Mouse (Mus musculus) ES-Bruce4 (cell line): ENCODE measurements around the gene Arhgap24. TPM values are rescaled to one million over a fixed set of nuclear protein-coding genes. Genes with fewer than 3 reads are reported as not detected.

ENCODE experiments used
- H3K27ac ChIP-seq: 2 replicates; pipeline ENCODE4 v1.5.1; 2012; ENCODE audit warnings: low read length, inconsistent platforms; ENCODE audit not compliant: insufficient read depth
- H3K27me3 ChIP-seq: 2 replicates; pipeline ENCODE4 v1.6.1; 2012; ENCODE audit warnings: mild to moderate bottlenecking, low read length, inconsistent platforms; ENCODE audit not compliant: control insufficient read depth, poor library complexity, insufficient read depth, severe bottlenecking
- H3K36me3 ChIP-seq: 2 replicates; pipeline ENCODE4 v1.6.1; 2012; ENCODE audit warnings: inconsistent platforms, mild to moderate bottlenecking, low read length, moderate library complexity; ENCODE audit not compliant: control insufficient read depth, poor library complexity, insufficient read depth, severe bottlenecking
- H3K4me1 ChIP-seq: one replicate; pipeline ENCODE4 v1.8.1; 2011; ENCODE audit warnings: low read length; ENCODE audit not compliant: control insufficient read depth, insufficient read depth
- H3K4me3 ChIP-seq: 2 replicates; pipeline ENCODE4 v1.5.1; 2011; ENCODE audit warnings: low read depth, mild to moderate bottlenecking, low read length
- H3K9ac ChIP-seq: 2 replicates; pipeline ENCODE4 v1.6.1; 2012; ENCODE audit warnings: low read depth, mild to moderate bottlenecking, inconsistent platforms; ENCODE audit not compliant: poor library complexity, severe bottlenecking
- H3K9me3 ChIP-seq: replicated peaks from 2 replicates; pipeline ENCODE4 v1.6.1; 2012; ENCODE audit warnings: mild to moderate bottlenecking, low read length, inconsistent platforms; ENCODE audit not compliant: control insufficient read depth, poor library complexity, insufficient read depth, severe bottlenecking
- CTCF ChIP-seq: IDR thresholded peaks from one replicate; pipeline ENCODE4 v1.8.1; 2011; ENCODE audit warnings: low read depth, low read length
- EP300 ChIP-seq: IDR thresholded peaks from 2 replicates; pipeline ENCODE4 v1.6.1; 2011; ENCODE audit warnings: low read depth, low read length; ENCODE audit not compliant: insufficient read depth
- POLR2A ChIP-seq: IDR thresholded peaks from one replicate; pipeline ENCODE4 v1.8.1; 2011; ENCODE audit warnings: low read length; ENCODE audit not compliant: insufficient read depth
- polyA plus RNA-seq: library from polyadenylated mRNA; stranded (reverse); fragments of >200 nt; gene quantifications from 2 replicates; pipeline ENCODE4 v1.2.4, GENCODE M21; 2011; ENCODE audit warnings: low read depth; ENCODE audit not compliant: missing spikeins, insufficient read depth, insufficient read length

The Arhgap24 gene
- polyA plus RNA-seq, 1 experiment = 2.0 TPM

DNA sequence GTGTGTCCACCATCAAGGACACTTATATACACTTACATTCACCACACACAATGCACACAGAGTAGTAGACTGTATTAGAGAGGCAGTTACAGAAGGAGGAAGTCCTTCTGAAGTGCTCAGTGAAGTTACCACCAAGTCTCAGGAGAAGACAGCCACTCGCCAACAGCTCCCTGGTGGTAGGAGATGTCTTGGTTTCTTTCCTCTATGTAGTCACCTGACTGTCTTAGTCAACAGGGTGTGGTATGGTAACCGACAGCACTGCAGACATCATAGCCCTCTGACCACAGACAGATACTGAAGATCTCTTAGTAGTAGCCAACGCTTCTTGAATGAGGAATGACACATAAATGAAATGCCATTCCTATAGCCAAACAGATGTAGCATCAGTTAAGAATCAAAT is 212.7 kb downstream of the Arhgap24 start:
- H3K9ac ChIP-seq = no peak overlapping the region
- TF ChIP-seq CTCF (no peak), POLR2A (no peak), EP300 (no peak)
- no peak overlapping the region for H3K27ac ChIP-seq
- no peaks in the 10 kb centered on the region for H3K36me3 ChIP-seq
- no peaks in the 10 kb centered on the region for H3K27me3 ChIP-seq
- H3K4me3 ChIP-seq = no peak overlapping the region
- H3K9me3 ChIP-seq = no peaks in the 10 kb centered on the region
- no peaks in the 10 kb centered on the region for H3K4me1 ChIP-seq

DNA sequence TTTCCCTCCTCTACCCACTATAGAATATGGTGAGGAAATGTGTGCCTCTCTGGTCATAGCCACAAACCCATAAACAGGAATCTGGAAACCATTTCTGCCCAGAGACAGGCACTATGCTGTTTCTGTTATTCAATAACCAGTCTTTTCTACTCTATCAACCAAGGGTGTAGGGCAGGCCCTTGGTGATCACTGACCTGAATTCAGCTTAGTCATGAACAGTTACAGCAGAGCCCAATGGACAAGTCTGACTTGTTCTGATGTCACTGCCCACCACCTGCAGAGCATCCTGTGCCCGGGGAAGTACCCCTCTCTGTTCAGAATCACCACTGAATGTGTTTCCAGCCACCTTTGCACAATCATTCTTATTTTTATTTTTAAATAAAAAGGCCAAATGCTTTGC is 216.6 kb downstream of the Arhgap24 start:
- H3K4me3 ChIP-seq = no peak overlapping the region
- H3K9me3 ChIP-seq = no peaks in the 10 kb centered on the region
- H3K4me1 ChIP-seq = no peaks in the 10 kb centered on the region
- H3K9ac ChIP-seq = no peak overlapping the region
- no peak overlapping the region for H3K27ac ChIP-seq
- H3K27me3 ChIP-seq = no peaks in the 10 kb centered on the region
- no peak for TF ChIP-seq POLR2A
- no peak for TF ChIP-seq EP300
- TF ChIP-seq CTCF = no peak
- H3K36me3 ChIP-seq = no peaks in the 10 kb centered on the region

DNA sequence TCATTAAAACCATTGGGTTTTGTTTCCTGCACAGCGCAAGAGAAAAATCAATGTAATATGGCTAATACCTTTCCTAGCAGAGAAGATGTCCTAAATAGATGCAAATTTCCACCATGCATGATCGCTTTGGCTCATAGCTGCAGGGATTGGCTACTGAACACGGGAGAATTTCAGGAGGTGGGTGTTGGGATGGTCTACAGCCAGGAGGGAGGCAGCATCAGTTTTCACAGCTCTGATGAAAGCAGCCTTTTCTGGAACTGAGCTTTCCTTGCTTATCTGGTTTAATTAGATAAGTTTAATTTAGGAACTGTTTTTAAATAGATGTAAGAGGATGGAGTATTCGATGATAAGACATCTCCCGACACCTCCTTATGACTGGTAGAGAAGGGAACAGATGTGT is 217.2 kb downstream of the Arhgap24 start:
- Histone ChIP-seq H3K27ac (no peak overlapping the region), H3K4me1 (no peaks in the 10 kb centered on the region), H3K4me3 (no peak overlapping the region), H3K27me3 (no peaks in the 10 kb centered on the region), H3K9me3 (no peaks in the 10 kb centered on the region), H3K9ac (no peak overlapping the region), H3K36me3 (no peaks in the 10 kb centered on the region)
- TF ChIP-seq POLR2A = no peak
- TF ChIP-seq CTCF = no peak

DNA sequence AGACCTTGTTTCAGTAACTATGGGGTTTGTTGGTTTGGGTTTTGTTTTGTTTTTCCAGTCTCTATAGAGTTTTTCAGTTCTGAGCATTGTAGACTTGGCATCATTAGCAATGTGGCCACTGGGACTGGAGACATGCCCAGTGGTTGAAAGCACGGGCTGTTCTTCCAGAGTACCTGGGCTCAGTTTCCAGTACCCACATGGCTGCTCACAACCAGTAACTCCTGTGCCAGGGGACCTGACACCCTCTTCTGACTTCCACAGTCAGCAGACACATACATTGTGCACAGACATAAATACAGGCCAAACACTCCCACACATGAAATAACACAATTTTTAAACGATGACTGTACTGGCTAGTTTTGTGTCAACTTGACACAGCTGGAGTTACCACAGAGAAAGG is 217.7 kb downstream of the Arhgap24 start:
- Histone ChIP-seq H3K9ac (no peak overlapping the region), H3K4me3 (no peak overlapping the region), H3K9me3 (no peaks in the 10 kb centered on the region), H3K36me3 (no peaks in the 10 kb centered on the region), H3K27ac (no peak overlapping the region), H3K27me3 (no peaks in the 10 kb centered on the region), H3K4me1 (no peaks in the 10 kb centered on the region)
- TF ChIP-seq CTCF (no peak), EP300 (no peak), POLR2A (no peak)

DNA sequence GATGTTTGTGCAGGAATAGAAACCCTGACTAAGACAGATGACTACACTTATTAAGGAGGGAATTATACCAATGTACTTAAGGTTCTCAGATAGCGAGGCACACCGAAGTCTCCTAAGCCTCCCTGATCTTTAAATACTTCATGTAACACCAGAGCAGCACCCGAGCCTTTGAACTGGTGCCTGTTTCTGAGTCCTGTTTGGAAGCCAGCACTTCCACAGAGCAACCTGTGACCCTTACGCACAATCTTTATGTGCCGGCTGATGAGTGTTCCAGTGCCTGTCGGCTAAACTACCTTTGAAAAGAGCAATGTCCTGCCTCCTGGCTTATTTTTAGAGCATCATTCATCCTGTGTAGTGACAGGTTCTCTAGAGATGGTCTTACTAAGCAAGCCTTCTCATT is 221.4 kb downstream of the Arhgap24 start:
- no peaks in the 10 kb centered on the region for H3K27me3 ChIP-seq
- H3K9ac ChIP-seq = no peak overlapping the region
- H3K36me3 ChIP-seq = no peaks in the 10 kb centered on the region
- no peaks in the 10 kb centered on the region for H3K9me3 ChIP-seq
- TF ChIP-seq CTCF = no peak
- no peak for TF ChIP-seq POLR2A
- TF ChIP-seq EP300 = no peak
- no peak overlapping the region for H3K27ac ChIP-seq
- no peak overlapping the region for H3K4me3 ChIP-seq
- H3K4me1 ChIP-seq = no peaks in the 10 kb centered on the region

DNA sequence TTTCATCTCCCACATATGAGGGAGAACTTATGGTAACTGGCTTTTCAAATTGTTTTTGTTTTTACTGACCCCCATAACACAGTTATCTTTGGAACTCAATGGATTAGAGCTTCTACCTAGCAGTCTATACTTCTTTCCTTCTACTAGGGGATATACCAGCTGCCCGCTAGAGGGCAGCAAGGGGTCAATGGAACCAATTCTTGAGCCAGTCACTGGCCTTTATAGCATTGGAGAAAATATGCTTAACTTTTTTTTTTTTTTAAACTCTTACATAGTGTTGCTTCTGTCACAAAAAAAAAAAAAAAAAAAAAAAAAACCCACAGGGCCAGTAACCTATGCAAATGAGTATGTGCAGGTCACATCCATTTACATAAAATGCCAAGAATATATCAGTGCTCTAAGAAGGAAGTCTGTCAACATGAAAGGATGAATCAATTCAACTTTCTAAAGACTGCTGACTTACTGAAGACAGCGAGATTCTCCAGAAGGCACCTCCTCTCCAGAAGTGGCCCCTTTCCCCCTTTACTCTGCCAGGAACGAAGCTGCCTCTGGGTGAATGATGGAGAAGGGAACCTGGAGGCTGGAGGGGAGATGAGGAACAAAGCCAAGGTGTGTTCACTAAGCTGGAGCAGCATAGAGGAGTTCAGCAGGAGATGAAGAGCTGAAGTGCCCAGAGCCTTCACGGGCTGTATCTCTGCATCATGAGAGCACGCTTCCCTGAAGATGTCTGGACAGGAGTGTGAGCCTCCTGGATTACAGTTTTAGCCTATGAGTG is 222.3 kb downstream of the Arhgap24 start:
- no peaks in the 10 kb centered on the region for H3K9me3 ChIP-seq
- no peaks in the 10 kb centered on the region for H3K36me3 ChIP-seq
- H3K9ac ChIP-seq = no peak overlapping the region
- no peak overlapping the region for H3K4me3 ChIP-seq
- no peaks in the 10 kb centered on the region for H3K4me1 ChIP-seq
- TF ChIP-seq EP300 (no peak), CTCF (peak; percentile 29)
- no peak overlapping the region for H3K27ac ChIP-seq
- no peaks in the 10 kb centered on the region for H3K27me3 ChIP-seq
